Mouse (Mus musculus) left cerebral cortex, postnatal 4 days (tissue): ENCODE measurements at regions not wholly inside any gene's neighbourhood (a gene's known extent, or its start where the extent isn't known, plus 50 kb on each side); places are given as distances from the start of the nearest gene placed in this dataset.

Experiments
- DNase-seq: peaks from one replicate; pipeline ENCODE4 v3.0.0-alpha.2; 2022
- intact Hi-C: fragments of 180-260 bp; cut with DNase I; formaldehyde crosslinking; loops from one replicate; pipeline ENCODE4 v1.15.1; 2025

- DNase-seq, result peak; percentile 5
- intact Hi-C loops, result no loop called here
Measured at GRCm38 (mm10) chr5:102275621-102276020, 205.6 kb upstream of the Arhgap24 start.

- intact Hi-C loops, result no loop called here
- no peak for DNase-seq
Measured at GRCm38 (mm10) chr5:102287131-102287530, 194.1 kb upstream of the Arhgap24 start.

- intact Hi-C loops, result no loop called here
- DNase-seq, result no peak
Measured at GRCm38 (mm10) chr5:102290866-102291265, 190.3 kb upstream of the Arhgap24 start.

GRCm38 (mm10) chr5:102295564-102295963 lies 185.6 kb upstream of the Arhgap24 start:
- DNase-seq, result no peak

GRCm38 (mm10) chr5:102306309-102306708 lies 174.9 kb upstream of the Arhgap24 start:
- intact Hi-C loops, result no loop called here
- no peak for DNase-seq

More at GRCm38 (mm10) chr5:102295564-102295963, 185.6 kb upstream of the Arhgap24 start:
- intact Hi-C loops, result no loop called here

GRCm38 (mm10) chr5:102306718-102307117 lies 174.5 kb upstream of the Arhgap24 start:
- DNase-seq, result no peak
- intact Hi-C loops, result no loop called here

- intact Hi-C loops, result no loop called here
- DNase-seq, result no peak
Measured at GRCm38 (mm10) chr5:102311570-102311969, 169.6 kb upstream of the Arhgap24 start.

GRCm38 (mm10) chr5:102328197-102328784 lies 152.9 kb upstream of the Arhgap24 start:
- intact Hi-C loops, result no loop called here
- DNase-seq, result peak; percentile 8

GRCm38 (mm10) chr5:102333894-102334293 lies 147.3 kb upstream of the Arhgap24 start:
- intact Hi-C loops, result no loop called here
- no peak for DNase-seq

GRCm38 (mm10) chr5:102334442-102335197 lies 146.6 kb upstream of the Arhgap24 start:
- intact Hi-C loops, result no loop called here
- no peak for DNase-seq

- no peak for DNase-seq
- intact Hi-C loops, result no loop called here
Measured at GRCm38 (mm10) chr5:102366481-102366880, 114.7 kb upstream of the Arhgap24 start.

GRCm38 (mm10) chr5:102373309-102373971 lies 107.8 kb upstream of the Arhgap24 start:
- no peak for DNase-seq
- intact Hi-C loops, result no loop called here

- DNase-seq, result no peak
- intact Hi-C loops, result no loop called here
Measured at GRCm38 (mm10) chr5:102373972-102374755, 107.0 kb upstream of the Arhgap24 start.

- DNase-seq, result no peak
- intact Hi-C loops, result no loop called here
Measured at GRCm38 (mm10) chr5:102375339-102375738, 105.9 kb upstream of the Arhgap24 start.

GRCm38 (mm10) chr5:102393941-102394340 lies 87.2 kb upstream of the Arhgap24 start:
- intact Hi-C loops, result no loop called here
- no peak for DNase-seq

GRCm38 (mm10) chr5:102395608-102396146 lies 85.5 kb upstream of the Arhgap24 start:
- no peak for DNase-seq
- intact Hi-C loops, result no loop called here

- no peak for DNase-seq
- intact Hi-C loops, result no loop called here
Measured at GRCm38 (mm10) chr5:102399006-102399405, 82.2 kb upstream of the Arhgap24 start.

GRCm38 (mm10) chr5:102417642-102418041 lies 63.5 kb upstream of the Arhgap24 start:
- DNase-seq, result no peak
- intact Hi-C loops, result no loop called here

- intact Hi-C loops, result no loop called here
- DNase-seq, result no peak
Measured at GRCm38 (mm10) chr5:102419089-102419488, 62.1 kb upstream of the Arhgap24 start.

GRCm38 (mm10) chr5:102424636-102425242 lies 56.5 kb upstream of the Arhgap24 start:
- no peak for DNase-seq
- intact Hi-C loops, result no loop called here
